In the genomic region with DNA sequence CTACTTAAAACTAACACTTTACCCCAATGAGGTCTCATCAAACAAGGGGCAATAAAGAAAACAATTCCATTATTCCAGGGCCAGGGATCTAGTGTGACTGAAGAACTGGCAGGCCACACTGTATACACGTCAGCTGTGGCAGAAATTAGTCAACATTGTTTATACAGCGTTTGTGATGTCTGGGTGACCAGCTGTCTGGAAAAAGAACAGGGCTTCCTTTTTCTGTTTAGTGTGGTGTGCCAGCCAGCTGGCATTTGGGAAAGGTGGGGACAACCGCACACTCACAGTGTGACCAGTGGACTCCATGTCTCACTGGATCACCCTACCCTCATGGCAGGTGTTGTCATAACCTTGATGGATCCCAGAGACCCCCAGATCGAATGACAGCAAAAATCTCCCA, we compare ENCODE assay signal across 9 mouse cellular contexts.
DNase-seq lines count a peak whose midpoint lies in the region; ATAC-seq and TF ChIP-seq lines count a peak whose summit lies in the region.
"Had no signal": no experiment of that assay in that cellular context is flagged by ENCODE, and none has a peak within 500 bp of the region (broad histone marks: within the 10 kb centered on the region; RNA-seq: fewer than 3 reads in every experiment).

No protein-coding gene starts in this region.

- intact Hi-C loops in left cerebral cortex, postnatal 4 days (cut with DNase I) = no loop called here

- H3K9me3 ChIP-seq in forebrain, embryonic 14.5 days (replicated peaks; ENCODE audit: control insufficient read depth, low read length) = no peaks in the 10 kb centered on the region
- no peaks in the 10 kb centered on the region for H3K9me3 ChIP-seq in forebrain, embryonic 16.5 days (ENCODE audit: control insufficient read depth, low read length)
- H3K9me3 ChIP-seq in stomach, postnatal 0 days (ENCODE audit: control insufficient read depth, low read length) = no peaks in the 10 kb centered on the region

- 73% methylated on average over 4 of the region's 4 CpGs for WGBS in forebrain, embryonic 14.5 days
- WGBS in forebrain, embryonic 16.5 days = 44% methylated on average over 4 of the region's 4 CpGs
- 36% methylated on average over 4 of the region's 4 CpGs for WGBS in stomach, postnatal 0 days

- TF ChIP-seq EP300 in stomach, postnatal 0 days (optimal IDR thresholded peaks at IDR 0.05) = no peak

- no peak for ATAC-seq in forebrain, embryonic 14.5 days
- no peak for ATAC-seq in forebrain, embryonic 16.5 days
- 0 out of 2 replicates have a peak, but pooled peaks have one; percentile 38 for ATAC-seq in stomach, postnatal 0 days (ENCODE audit: low FRiP score, low TSS enrichment)
- ATAC-seq: hindbrain, embryonic 16.5 days had no signal

- no peaks in the 10 kb centered on the region for H3K4me1 ChIP-seq in forebrain, embryonic 14.5 days (ENCODE audit: control insufficient read depth, insufficient read depth, low read length)
- H3K4me1 ChIP-seq in forebrain, embryonic 16.5 days (replicated peaks; ENCODE audit: control insufficient read depth, insufficient read depth, low read length) = peaks cover 5% of the 10 kb centered on the region; the same call in 1 of the 2 replicates
- no peaks in the 10 kb centered on the region for H3K4me1 ChIP-seq in stomach, postnatal 0 days (replicated peaks; ENCODE audit: control insufficient read depth, insufficient read depth)

- no peaks in the 10 kb centered on the region for H3K36me3 ChIP-seq in forebrain, embryonic 14.5 days (ENCODE audit: control insufficient read depth, insufficient read depth, low read length)
- no peaks in the 10 kb centered on the region for H3K36me3 ChIP-seq in forebrain, embryonic 16.5 days (ENCODE audit: control insufficient read depth, insufficient read depth)
- H3K36me3 ChIP-seq in stomach, postnatal 0 days (ENCODE audit: control insufficient read depth, insufficient read depth, low read length) = no peaks in the 10 kb centered on the region

- no peak overlapping the region for H3K4me3 ChIP-seq in forebrain, embryonic 14.5 days (ENCODE audit: low read depth, low read length)
- H3K4me3 ChIP-seq in forebrain, embryonic 16.5 days (replicated peaks; ENCODE audit: low read length) = no peak overlapping the region
- no peak overlapping the region for H3K4me3 ChIP-seq in stomach, postnatal 0 days (ENCODE audit: low read depth, low read length)

- no peak overlapping the region for H3K4me2 ChIP-seq in forebrain, embryonic 14.5 days (ENCODE audit: low read length)
- H3K4me2 ChIP-seq in forebrain, embryonic 16.5 days (ENCODE audit: low read length) = no peak overlapping the region
- H3K4me2 ChIP-seq in stomach, postnatal 0 days (replicated peaks; ENCODE audit: low read depth) = no peak overlapping the region

- TF ChIP-seq CTCF in stomach, postnatal 0 days (IDR thresholded peaks at IDR 0.05; ENCODE audit: low read depth) = no peak

- H3K27me3 ChIP-seq in forebrain, embryonic 14.5 days (replicated peaks; ENCODE audit: control insufficient read depth, insufficient read depth, low read length) = no peaks in the 10 kb centered on the region
- H3K27me3 ChIP-seq in forebrain, embryonic 16.5 days (replicated peaks; ENCODE audit: control insufficient read depth, insufficient read depth, low read length) = no peaks in the 10 kb centered on the region
- no peaks in the 10 kb centered on the region for H3K27me3 ChIP-seq in stomach, postnatal 0 days (ENCODE audit: control insufficient read depth, insufficient read depth, low read length)

- H3K9ac ChIP-seq in forebrain, embryonic 14.5 days (ENCODE audit: low read length) = no peak overlapping the region
- no peak overlapping the region for H3K9ac ChIP-seq in forebrain, embryonic 16.5 days (replicated peaks; ENCODE audit: low read depth, low read length)
- no peak overlapping the region for H3K9ac ChIP-seq in stomach, postnatal 0 days (ENCODE audit: low read length)

- DNase-seq in forebrain, embryonic 14.5 days (ENCODE audit: low spot score) = peak; percentile 16
- peak; percentile 2 for DNase-seq in left cerebral cortex, postnatal 4 days
- no peak for DNase-seq in left cerebral cortex, adult 18-20 months (ENCODE audit: low spot score in 2 of 2)
- DNase-seq in layer of hippocampus, adult 9-11 months = peak; percentile 81
- DNase-seq in stomach, postnatal 0 days (ENCODE audit: low spot score) = no peak
- DNase-seq in cerebellum, postnatal 4 days (ENCODE audit: low spot score in 2 of 2) = no peak
- no peak for DNase-seq in natural killer cell, adult 2 months (ENCODE audit: low spot score in 2 of 2)

- no peak overlapping the region for H3K27ac ChIP-seq in forebrain, embryonic 14.5 days (ENCODE audit: low read depth, low read length)
- H3K27ac ChIP-seq in forebrain, embryonic 16.5 days (ENCODE audit: low read length) = no peak overlapping the region
- no peak overlapping the region for H3K27ac ChIP-seq in stomach, postnatal 0 days (replicated peaks)

Comparison
In these comparisons a context has a peak if more than half of its experiments do, and no peak if none do; other contexts are left out.
1. DNase-seq: peak in forebrain, embryonic 14.5 days (single experiment), left cerebral cortex, postnatal 4 days (single experiment) and layer of hippocampus, adult 9-11 months (single experiment); none in left cerebral cortex, adult 18-20 months (0 of 2), stomach, postnatal 0 days (single experiment), cerebellum, postnatal 4 days (0 of 2) and natural killer cell, adult 2 months (0 of 2).